Mouse (Mus musculus) hindbrain, embryonic 14.5 days (tissue): ENCODE results near the gene Ddx23. TPM values are rescaled to one million over a fixed set of nuclear protein-coding genes. Genes with fewer than 3 reads are reported as not detected.

ENCODE experiments used
- ATAC-seq: fragments of 200-750 bp; cut with Nextera tagmentation; 2 replicates; pipeline ENCODE4 v1.8.0; 2017; ENCODE audit warnings: moderate number of reproducible peaks, mild to moderate bottlenecking, moderate TSS enrichment, moderate library complexity; ENCODE audit not compliant: low FRiP score
- DNase-seq: peaks from one replicate; pipeline ENCODE4 v3.0.0-alpha.2; 2015; ENCODE audit warnings: low spot score
- H3K27ac ChIP-seq: fragments of 300-500 bp; sonication (generic); 2 replicates; pipeline ENCODE4 v1.5.1; 2014; ENCODE audit warnings: mild to moderate bottlenecking, moderate library complexity
- H3K27me3 ChIP-seq: fragments of 300-500 bp; sonication (generic); 2 replicates; pipeline ENCODE4 v1.6.1; 2014; ENCODE audit warnings: mild to moderate bottlenecking, low read length, mixed read lengths; ENCODE audit not compliant: control insufficient read depth, insufficient read depth
- H3K36me3 ChIP-seq: fragments of 300-500 bp; sonication (generic); replicated peaks from 2 replicates; pipeline ENCODE4 v1.6.1; 2014; ENCODE audit not compliant: control insufficient read depth, insufficient read depth
- H3K4me1 ChIP-seq: fragments of 300-500 bp; sonication (generic); replicated peaks from 2 replicates; pipeline ENCODE4 v1.6.1; 2014; ENCODE audit warnings: antibody characterized with exemption, low read length, mixed read lengths; ENCODE audit not compliant: control insufficient read depth, insufficient read depth
- H3K4me2 ChIP-seq: fragments of 300-500 bp; sonication (generic); replicated peaks from 2 replicates; pipeline ENCODE4 v1.6.1; 2014; ENCODE audit warnings: mild to moderate bottlenecking, moderate library complexity
- H3K4me3 ChIP-seq: fragments of 300-500 bp; sonication (generic); replicated peaks from 2 replicates; pipeline ENCODE4 v1.5.1; 2014; ENCODE audit warnings: mild to moderate bottlenecking, low read length
- H3K9ac ChIP-seq: fragments of 300-500 bp; sonication (generic); 2 replicates; pipeline ENCODE4 v1.6.1; 2014
- H3K9me3 ChIP-seq: fragments of 300-500 bp; sonication (generic); 2 replicates; pipeline ENCODE4 v1.6.1; 2016; ENCODE audit warnings: low read length; ENCODE audit not compliant: control insufficient read depth
- WGBS: fragments of 180-500 bp; shearing (Covaris S2); extraction: QIAGEN DNeasy Blood & Tissue Kit; methylation state at CpG from one replicate; pipeline ENCODE4 v1.1.7; 2014; 5-methylcytosine and 5-hydroxymethylcytosine counted together
- polyA plus RNA-seq: library from polyadenylated mRNA; unstranded; fragments of >200 nt; fragmentation: Nextera tagmentation; extraction: Ambion mirVana; gene quantifications from 2 replicates; pipeline ENCODE4 v1.2.1, GENCODE M21; 2014

Ddx23 gene
- polyA plus RNA-seq, 1 experiment from 2014 or later = 22.5 TPM

- Histone ChIP-seq H3K36me3 (peaks cover 31% of the 10 kb centered on the region), H3K27ac (no peak overlapping the region), H3K9me3 (no peaks in the 10 kb centered on the region), H3K27me3 (no peaks in the 10 kb centered on the region), H3K4me3 (no peak overlapping the region), H3K4me1 (peaks cover 32% of the 10 kb centered on the region), H3K4me2 (peak overlapping the region; percentile 68), H3K9ac (peak overlapping the region; percentile 81; the same call in 1 of the 2 replicates)
- ATAC-seq (no peak), DNase-seq (no peak)
- WGBS = 23% methylated on average over 3 of the region's 3 CpGs
Observed at GRCm38 (mm10) chr15:98637155-98637554, 25.5 kb downstream of the Ddx23 start.

GRCm38 (mm10) chr15:98636517-98636916, 26.2 kb downstream of the Ddx23 start:
- H3K4me1 ChIP-seq = peaks cover 37% of the 10 kb centered on the region
- H3K4me3 ChIP-seq = peak overlapping the region; percentile 58
- H3K27me3 ChIP-seq = no peaks in the 10 kb centered on the region
- ATAC-seq = no peak
- DNase-seq = peak; percentile 62
- peaks cover 24% of the 10 kb centered on the region for H3K36me3 ChIP-seq
- H3K9me3 ChIP-seq = no peaks in the 10 kb centered on the region
- 23% methylated on average over 5 of the region's 5 CpGs for WGBS
- H3K27ac ChIP-seq = no peak overlapping the region
- H3K4me2 ChIP-seq = peak overlapping the region; percentile 68
- H3K9ac ChIP-seq = peak overlapping the region; percentile 81

- under 1% methylated on average over 20 of the region's 21 CpGs for WGBS
- Histone ChIP-seq H3K4me1 (peaks cover 37% of the 10 kb centered on the region), H3K27ac (peak overlapping the region; percentile 93), H3K4me2 (peak overlapping the region; percentile 68), H3K9me3 (no peaks in the 10 kb centered on the region), H3K36me3 (peaks cover 13% of the 10 kb centered on the region), H3K9ac (peak overlapping the region; percentile 81), H3K27me3 (no peaks in the 10 kb centered on the region), H3K4me3 (peak overlapping the region; percentile 58)
- ATAC-seq (peak; percentile 9), DNase-seq (no peak)
Observed at GRCm38 (mm10) chr15:98635291-98635841, 27.3 kb downstream of the Ddx23 start.

- H3K27me3 ChIP-seq = no peaks in the 10 kb centered on the region
Observed at GRCm38 (mm10) chr15:98634541-98635081, 28.1 kb downstream of the Ddx23 start.

GRCm38 (mm10) chr15:98633822-98634470, 28.7 kb downstream of the Ddx23 start:
- H3K4me1 ChIP-seq = peaks cover 42% of the 10 kb centered on the region
- ATAC-seq = peak; percentile 8; the same call in 1 of the 2 replicates
- H3K9ac ChIP-seq = peak overlapping the region; percentile 81
- under 1% methylated on average over 25 of the region's 25 CpGs for WGBS
- H3K27me3 ChIP-seq = no peaks in the 10 kb centered on the region
- H3K4me3 ChIP-seq = peak overlapping the region; percentile 58
- no peaks in the 10 kb centered on the region for H3K9me3 ChIP-seq
- H3K36me3 ChIP-seq = no peaks in the 10 kb centered on the region
- DNase-seq = no peak
- peak overlapping the region; percentile 68 for H3K4me2 ChIP-seq
- H3K27ac ChIP-seq = peak overlapping the region; percentile 93

More at GRCm38 (mm10) chr15:98634541-98635081, 28.1 kb downstream of the Ddx23 start:
- Histone ChIP-seq H3K9ac (peak overlapping the region; percentile 81), H3K36me3 (peaks cover 5% of the 10 kb centered on the region), H3K9me3 (no peaks in the 10 kb centered on the region), H3K4me3 (peak overlapping the region; percentile 58), H3K4me2 (peak overlapping the region; percentile 68), H3K27ac (peak overlapping the region; percentile 93), H3K4me1 (peaks cover 37% of the 10 kb centered on the region)
- DNase-seq = peak; percentile 74
- ATAC-seq = peak; percentile 67
- WGBS = under 1% methylated on average over 41 of the region's 65 CpGs

- H3K9ac ChIP-seq = peak overlapping the region; percentile 81
- 0% methylated on average over 4 of the region's 4 CpGs for WGBS
- no peaks in the 10 kb centered on the region for H3K36me3 ChIP-seq
- H3K9me3 ChIP-seq = no peaks in the 10 kb centered on the region
- peak overlapping the region; percentile 68 for H3K4me2 ChIP-seq
- DNase-seq (no peak), ATAC-seq (no peak)
- H3K27ac ChIP-seq = peak overlapping the region; percentile 93
- H3K4me1 ChIP-seq = peaks cover 53% of the 10 kb centered on the region
- no peaks in the 10 kb centered on the region for H3K27me3 ChIP-seq
- peak overlapping the region; percentile 58 for H3K4me3 ChIP-seq
Observed at GRCm38 (mm10) chr15:98632921-98633320, 29.8 kb downstream of the Ddx23 start.

- DNase-seq (peak; percentile 62), ATAC-seq (peak; percentile 32)
- Histone ChIP-seq H3K27ac (peak overlapping the region; percentile 93), H3K9ac (peak overlapping the region; percentile 81), H3K36me3 (no peaks in the 10 kb centered on the region), H3K9me3 (no peaks in the 10 kb centered on the region), H3K4me3 (peak overlapping the region; percentile 58), H3K4me1 (peaks cover 48% of the 10 kb centered on the region), H3K4me2 (peak overlapping the region; percentile 68), H3K27me3 (no peaks in the 10 kb centered on the region)
- under 1% methylated on average over 25 of the region's 25 CpGs for WGBS
Observed at GRCm38 (mm10) chr15:98632107-98632744, 30.5 kb downstream of the Ddx23 start.

GRCm38 (mm10) chr15:98631493-98631892, 31.2 kb downstream of the Ddx23 start:
- Histone ChIP-seq H3K9ac (peak overlapping the region; percentile 81), H3K9me3 (no peaks in the 10 kb centered on the region), H3K4me1 (peaks cover 41% of the 10 kb centered on the region), H3K4me2 (peak overlapping the region; percentile 68), H3K27me3 (no peaks in the 10 kb centered on the region), H3K36me3 (no peaks in the 10 kb centered on the region), H3K4me3 (peak overlapping the region; percentile 58), H3K27ac (peak overlapping the region; percentile 93)
- DNase-seq (peak; percentile 78), ATAC-seq (0 out of 2 replicates have a peak, but pooled peaks have one; percentile 10)
- WGBS = 0% methylated on average over 16 of the region's 18 CpGs

GRCm38 (mm10) chr15:98630540-98630939, 32.2 kb downstream of the Ddx23 start, which contains the start of gene Cacnb3:
Gene Cacnb3 (plus strand): TSS chr15:98630840.
- Histone ChIP-seq H3K4me2 (peak within 1 kb of the TSS; percentile 68), H3K36me3 (no peaks in the 10 kb centered on the region), H3K27me3 (no peaks in the 10 kb centered on the region), H3K4me1 (peaks cover 32% of the 10 kb centered on the region), H3K4me3 (peak within 1 kb of the TSS; percentile 58; the same call in 1 of the 2 replicates), H3K9me3 (no peaks in the 10 kb centered on the region), H3K27ac (no peak within 1 kb of the TSS), H3K9ac (peak within 1 kb of the TSS; percentile 81)
- ATAC-seq (no peak), DNase-seq (no peak)
- WGBS = 29% methylated on average over 4 of the region's 4 CpGs
